Mouse (Mus musculus): Measurements from ENCODE around the gene Grifin. TPM values are rescaled to one million over a fixed set of nuclear protein-coding genes. Genes with fewer than 3 reads are reported as not detected.

Gene Grifin
- total RNA-seq (2017) = not detected in 3 replicates

DNA sequence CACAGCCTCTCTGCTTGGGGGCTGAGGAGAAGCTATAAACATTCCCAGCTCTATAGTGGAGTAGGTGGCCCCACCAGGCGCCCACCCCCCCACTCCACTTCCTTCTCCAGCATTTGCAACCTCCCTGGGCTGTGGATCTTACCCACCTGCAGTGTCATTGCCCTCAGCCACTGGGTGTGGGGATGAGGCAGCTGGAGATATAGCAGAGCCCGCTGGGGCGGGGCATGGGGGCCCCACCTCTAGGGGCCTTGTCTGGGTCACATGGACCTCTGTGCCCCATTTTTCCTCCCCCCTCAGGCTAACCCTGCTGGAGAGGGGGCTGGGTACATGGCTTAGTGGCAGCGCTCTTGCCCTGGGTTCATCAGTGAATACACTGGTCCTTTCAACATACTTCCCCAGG, at the start of gene Grifin:
Grifin (minus strand) TSS at position 176 of the 400 bp plus-strand sequence.
- ATAC-seq (replicated peaks; ENCODE audit: insufficient number of reproducible peaks, low FRiP score, low TSS enrichment, poor library complexity, severe bottlenecking) = no peak

DNA sequence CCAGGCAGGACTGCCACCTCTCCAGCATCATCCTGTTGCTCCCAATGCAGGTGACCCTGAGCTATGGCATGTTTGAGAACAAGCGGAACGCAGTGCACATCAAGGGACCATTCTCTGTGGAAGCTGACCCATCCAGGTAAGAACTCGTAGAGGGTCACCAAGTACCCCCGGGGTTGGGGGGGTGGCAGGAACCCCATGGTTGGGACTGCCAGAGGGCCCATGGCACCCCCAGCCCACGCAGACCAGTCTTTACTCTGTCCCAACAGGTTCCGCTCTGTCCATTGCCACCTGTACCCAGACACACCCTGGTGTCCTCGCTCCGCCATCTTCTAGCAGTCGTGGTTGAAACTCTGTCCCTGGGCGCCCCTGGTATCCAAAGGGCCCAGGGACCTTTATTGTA, 49.3 kb upstream of the Grifin start:
- no peak for ATAC-seq (replicated peaks; ENCODE audit: insufficient number of reproducible peaks, low FRiP score, low TSS enrichment, poor library complexity, severe bottlenecking)

DNA sequence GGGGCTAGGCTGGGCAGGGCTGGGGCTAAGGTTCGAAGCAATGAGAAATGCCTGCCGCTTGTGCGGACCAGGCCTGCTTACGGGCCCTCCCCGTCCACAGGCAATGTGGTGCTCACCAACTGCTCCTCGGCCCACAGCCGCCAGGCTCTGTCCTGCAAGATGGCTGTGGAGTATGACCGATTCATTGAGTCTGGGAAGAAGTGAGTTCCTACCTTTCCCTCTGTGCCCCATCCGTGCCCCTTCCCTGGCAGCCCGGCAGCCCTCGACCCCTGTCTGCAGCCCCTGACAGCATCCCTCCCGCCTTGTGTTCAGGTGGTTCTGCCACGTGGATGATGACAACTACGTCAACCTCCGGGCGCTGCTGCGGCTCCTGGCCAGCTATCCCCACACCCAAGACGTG, 47.3 kb upstream of the Grifin start:
- no peak for ATAC-seq (replicated peaks; ENCODE audit: insufficient number of reproducible peaks, low FRiP score, low TSS enrichment, poor library complexity, severe bottlenecking)

DNA sequence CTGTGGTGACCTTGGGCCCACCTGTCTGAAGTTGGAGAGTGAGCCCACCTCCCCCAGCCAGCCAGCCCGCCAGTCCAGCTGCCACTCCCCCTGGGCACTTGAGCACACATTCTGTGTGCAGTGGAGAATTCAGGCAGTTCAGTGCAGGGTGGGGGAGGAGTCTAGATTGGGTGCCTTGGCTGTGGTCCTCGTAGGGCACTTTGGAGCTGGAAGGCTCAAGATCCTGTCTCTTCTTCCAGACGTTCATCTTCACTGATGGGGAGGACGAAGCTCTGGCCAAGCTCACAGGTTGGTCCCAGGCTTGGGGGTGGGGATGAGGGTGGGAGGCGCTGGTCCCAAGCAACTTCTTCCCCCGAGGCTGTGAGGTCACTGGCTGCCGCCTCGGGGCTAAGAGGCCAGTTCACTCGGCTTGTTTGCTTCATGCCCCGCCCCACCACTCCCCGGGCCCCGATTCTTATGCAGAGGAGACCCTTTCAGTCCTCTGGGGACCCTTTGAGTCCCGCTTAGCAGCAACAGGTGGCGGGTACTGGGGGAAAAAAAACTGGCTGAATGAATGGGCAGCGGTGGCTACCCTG, 46.8 kb upstream of the Grifin start:
- no peak for ATAC-seq (replicated peaks; ENCODE audit: insufficient number of reproducible peaks, low FRiP score, low TSS enrichment, poor library complexity, severe bottlenecking)

DNA sequence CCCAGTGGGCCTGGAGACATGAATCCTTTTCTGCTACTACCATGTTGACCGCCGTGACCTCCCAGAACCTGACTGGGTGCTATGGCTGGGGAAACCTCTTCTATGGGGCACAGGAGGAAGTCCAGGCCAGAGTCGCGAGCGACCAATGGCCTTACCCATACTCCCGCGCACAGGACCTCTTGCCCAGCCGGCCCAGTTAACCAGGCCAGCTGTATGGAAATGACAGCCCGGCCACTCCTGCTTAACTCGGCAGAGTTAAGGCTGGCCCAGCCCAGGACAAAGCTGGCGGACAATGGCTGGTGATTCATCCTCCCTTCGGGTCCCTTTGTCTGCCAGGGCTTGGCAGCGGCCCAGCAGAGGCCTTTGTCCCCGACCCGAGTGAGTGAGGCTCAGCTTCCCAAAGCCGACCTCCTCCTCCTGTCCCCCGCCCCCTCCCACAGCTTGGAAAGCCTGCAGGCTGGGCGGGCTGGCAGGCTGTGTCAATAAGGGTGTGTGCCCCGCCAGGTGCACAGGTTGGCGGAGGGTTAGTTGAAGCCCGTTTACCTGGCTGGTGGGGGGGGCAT, 46.2 kb upstream of the Grifin start:
- ATAC-seq (replicated peaks; ENCODE audit: insufficient number of reproducible peaks, low FRiP score, low TSS enrichment, poor library complexity, severe bottlenecking) = peak; percentile 19

DNA sequence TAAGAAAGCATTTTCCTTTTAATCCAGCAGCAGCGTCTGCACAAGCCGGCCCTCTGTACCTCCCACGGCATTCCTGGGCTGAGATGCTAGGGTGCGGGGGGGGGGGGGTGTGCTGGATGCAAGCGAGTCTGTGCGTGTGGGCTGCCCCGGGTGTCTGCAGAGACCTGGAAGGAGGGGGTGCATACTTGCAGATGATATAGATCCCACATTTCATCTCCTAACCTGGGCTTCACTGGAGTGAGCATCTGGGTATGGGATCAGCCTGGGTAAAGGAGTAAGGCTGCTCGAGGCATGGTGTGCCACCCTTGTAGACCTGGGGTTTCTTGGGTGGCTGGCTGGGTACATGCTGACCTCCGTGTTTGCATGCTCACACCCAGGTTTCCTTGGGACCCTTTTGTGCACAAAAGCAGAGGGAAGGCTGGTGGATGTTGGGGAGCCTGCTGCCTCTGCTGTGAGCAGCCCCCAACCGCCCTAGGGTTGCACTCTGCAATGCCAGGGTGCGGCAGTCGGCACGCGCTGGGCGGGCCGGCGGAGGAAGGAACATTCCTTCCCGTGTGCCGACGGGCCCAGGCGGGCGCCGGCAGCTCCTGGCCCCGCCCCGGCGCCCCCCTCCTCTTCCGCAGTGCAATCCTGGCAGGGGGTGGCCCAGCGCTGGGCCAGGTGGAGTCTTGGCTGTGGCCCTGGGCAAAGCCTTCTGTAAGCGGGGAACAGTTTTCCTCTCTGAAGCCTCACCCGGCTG, 45.6 kb upstream of the Grifin start:
- no peak for ATAC-seq (replicated peaks; ENCODE audit: insufficient number of reproducible peaks, low FRiP score, low TSS enrichment, poor library complexity, severe bottlenecking)

DNA sequence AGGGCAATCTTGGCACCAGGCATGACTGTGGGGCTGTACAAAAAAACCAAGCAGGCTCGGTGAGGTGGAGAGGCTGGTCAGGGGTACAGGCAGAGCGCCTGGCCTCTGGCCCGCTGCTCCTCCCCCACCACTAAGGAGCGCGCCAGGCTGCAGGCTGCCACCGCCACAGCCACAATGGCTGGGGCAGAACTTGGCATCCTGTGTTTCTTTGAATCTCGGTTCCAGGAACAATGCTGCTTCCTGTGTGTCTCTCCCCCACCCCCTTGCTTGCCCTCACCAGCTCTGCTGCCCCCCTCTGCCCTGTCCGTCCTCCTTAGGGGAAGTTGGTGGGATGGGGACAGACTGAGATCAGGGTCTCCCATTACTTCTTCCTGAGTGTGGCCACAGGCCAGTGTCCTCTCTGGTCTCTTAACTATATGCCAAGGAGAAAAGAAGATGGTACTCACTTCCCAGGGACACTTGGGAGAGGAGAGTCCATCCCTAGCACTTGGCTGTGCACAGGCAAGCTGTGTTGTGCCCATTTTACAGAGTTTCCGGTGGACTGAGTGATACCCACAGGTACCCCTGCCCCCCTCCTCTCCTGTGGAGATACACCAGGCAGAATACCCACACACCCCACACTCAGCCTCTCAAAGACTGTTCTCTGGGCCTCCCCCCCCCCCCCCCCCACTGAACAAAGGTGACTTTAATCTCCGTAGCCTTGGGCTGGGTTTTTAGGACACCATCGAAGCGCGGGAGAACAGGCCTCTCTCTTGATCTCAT, 44.8 kb upstream of the Grifin start:
- no peak for ATAC-seq (replicated peaks; ENCODE audit: insufficient number of reproducible peaks, low FRiP score, low TSS enrichment, poor library complexity, severe bottlenecking)

DNA sequence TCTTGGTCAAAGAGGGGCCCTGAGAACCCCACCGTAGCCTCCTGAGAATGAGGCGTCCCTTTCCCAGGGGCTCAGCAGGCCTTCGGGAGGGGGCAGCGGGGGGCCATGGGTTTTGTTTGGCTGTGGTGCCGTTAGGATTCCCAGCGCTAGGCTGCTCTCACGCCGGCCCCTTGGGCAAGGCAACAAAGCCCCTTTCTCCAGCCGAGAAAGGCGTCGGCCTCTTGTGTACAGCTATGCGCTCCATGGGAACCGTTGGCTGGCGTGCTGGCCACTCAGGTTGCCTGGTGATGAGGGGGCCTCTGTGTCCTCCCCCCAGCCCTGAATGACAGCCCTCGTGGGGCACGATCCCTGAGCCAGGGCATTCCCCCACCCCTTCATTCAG, 43.8 kb upstream of the Grifin start:
- no peak for ATAC-seq (replicated peaks; ENCODE audit: insufficient number of reproducible peaks, low FRiP score, low TSS enrichment, poor library complexity, severe bottlenecking)

DNA sequence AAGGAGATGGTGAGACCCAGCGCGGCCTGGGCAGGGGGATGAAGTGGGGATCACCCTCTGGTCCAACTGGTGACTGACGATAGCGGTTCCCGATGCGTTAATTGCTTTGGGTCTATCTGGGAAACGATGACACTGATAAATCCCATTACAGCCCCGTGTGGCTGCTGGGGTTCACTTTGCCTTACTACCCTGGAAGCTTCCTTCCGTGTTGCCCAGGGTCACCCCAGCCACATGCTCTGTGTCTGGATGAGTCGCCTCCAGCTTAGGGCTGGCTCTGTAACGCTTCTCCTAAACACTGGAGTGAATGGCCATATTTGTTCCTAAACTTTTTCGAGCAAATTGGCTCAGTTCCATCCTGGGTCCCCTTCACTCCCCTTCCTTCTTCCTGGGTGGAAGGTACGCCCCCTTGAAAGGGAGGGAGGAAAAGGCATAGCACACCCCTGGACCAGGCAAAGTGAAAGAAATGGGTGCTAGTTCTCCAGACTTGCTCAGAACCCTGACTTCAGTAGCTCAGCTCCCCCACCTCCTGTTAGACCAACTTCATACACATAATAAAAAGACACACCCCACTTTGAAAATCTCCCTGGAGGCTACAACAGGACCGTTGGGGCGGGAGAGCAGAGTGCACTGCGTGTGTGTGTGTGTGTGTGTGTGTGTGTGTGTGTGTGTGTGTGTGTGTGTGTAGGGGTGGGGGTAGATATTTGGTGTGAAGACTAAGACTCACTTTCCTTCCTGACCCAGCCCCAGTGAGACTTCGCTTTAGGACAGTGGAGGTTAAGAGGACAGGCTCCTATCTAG, 43.2 kb upstream of the Grifin start:
- no peak for ATAC-seq (replicated peaks; ENCODE audit: insufficient number of reproducible peaks, low FRiP score, low TSS enrichment, poor library complexity, severe bottlenecking)

DNA sequence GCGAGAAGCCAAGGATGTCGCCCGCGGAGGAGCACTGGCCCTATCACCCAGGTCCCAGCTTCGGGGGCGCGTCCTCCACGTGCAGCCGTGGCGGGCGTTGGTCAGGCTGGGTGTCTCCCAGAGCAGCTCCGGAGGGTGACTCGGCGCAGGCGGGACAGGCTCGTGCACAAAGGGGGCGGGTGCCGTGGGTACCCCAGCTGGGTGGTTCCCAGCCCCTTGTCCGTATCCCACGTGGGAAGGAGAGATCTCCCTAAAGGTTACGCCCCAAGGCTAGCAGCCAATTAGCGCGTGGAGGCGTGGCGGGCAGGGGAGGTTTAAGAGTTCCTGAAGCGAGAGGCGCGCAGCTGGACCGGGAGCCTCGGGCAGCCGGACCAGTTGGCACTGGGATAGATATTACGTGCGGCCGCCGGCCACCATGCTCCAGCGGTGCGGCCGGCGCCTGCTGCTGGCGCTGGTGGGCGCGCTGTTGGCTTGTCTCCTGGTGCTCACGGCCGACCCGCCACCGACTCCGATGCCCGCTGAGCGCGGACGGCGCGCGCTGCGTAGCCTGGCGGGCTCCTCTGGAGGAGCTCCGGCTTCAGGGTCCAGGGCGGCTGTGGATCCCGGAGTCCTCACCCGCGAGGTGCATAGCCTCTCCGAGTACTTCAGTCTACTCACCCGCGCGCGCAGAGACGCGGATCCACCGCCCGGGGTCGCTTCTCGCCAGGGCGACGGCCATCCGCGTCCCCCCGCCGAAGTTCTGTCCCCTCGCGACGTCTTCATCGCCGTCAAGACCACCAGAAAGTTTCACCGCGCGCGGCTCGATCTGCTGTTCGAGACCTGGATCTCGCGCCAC, 42.3 kb upstream of the Grifin start, which contains the start of gene Lfng:
Lfng (plus strand) TSS at position 320 of the 835 bp plus-strand sequence.
- peak; percentile 84 for ATAC-seq (replicated peaks; ENCODE audit: insufficient number of reproducible peaks, low FRiP score, low TSS enrichment, poor library complexity, severe bottlenecking)

DNA sequence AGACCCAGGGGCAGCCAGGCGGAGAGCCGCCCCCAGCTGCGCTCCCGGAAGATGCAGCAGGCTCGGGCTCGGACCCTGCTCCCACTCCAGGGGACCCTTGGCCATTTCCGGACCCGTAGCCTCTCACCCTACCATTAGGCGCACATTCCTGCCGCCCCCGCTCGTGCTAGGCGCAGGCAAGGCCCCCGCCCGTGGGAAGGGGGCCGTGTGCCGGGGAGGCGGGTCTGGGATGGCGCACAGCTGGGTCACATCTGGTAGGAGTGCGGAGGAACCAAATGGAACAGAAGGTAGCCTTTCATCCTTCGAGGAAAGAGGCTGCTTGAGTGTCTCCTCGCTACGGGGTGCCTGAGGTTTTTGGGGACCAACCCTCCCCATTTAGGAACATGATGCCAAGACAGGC, 41.5 kb upstream of the Grifin start:
- ATAC-seq (replicated peaks; ENCODE audit: insufficient number of reproducible peaks, low FRiP score, low TSS enrichment, poor library complexity, severe bottlenecking) = no peak

DNA sequence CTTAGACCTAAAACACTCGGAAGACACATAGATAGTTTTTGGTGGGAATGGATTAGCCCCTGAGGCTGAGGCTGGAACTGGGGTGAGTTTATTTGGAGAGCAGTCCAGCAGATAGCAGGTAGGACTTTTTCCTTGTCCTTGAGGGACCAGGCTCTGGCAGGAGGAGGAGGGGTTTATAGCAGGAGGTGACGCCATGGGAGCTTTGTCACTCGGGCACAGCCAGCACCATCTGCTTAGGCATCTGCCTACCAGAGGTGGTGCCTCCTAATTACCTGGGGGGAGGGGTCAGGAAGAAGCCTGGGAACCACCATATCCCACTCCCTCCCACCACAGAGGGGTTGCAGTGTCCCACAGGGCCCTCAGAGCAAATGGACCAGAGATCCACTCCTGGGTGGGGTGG, 40.4 kb upstream of the Grifin start:
- ATAC-seq (replicated peaks; ENCODE audit: insufficient number of reproducible peaks, low FRiP score, low TSS enrichment, poor library complexity, severe bottlenecking) = no peak

DNA sequence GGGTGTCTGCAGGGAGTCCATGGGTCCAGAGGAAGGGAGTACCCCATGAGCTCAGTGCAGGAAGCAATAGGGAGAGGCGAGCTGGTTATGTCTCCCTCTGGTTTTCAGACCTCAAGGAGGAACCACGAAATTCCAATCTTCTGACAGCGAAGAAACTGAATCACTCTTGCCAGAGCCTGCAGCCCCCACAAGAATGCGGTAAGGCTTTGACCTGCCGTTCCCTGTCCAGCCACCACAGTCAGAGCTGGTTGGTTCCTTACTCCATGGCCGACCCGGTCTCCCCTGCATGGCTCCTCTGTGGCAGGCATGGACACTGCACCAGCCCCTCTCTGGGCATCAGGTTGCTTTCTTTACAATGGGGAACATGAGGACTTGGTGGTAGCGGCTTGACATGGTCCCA, 39.5 kb upstream of the Grifin start:
- no peak for ATAC-seq (replicated peaks; ENCODE audit: insufficient number of reproducible peaks, low FRiP score, low TSS enrichment, poor library complexity, severe bottlenecking)

DNA sequence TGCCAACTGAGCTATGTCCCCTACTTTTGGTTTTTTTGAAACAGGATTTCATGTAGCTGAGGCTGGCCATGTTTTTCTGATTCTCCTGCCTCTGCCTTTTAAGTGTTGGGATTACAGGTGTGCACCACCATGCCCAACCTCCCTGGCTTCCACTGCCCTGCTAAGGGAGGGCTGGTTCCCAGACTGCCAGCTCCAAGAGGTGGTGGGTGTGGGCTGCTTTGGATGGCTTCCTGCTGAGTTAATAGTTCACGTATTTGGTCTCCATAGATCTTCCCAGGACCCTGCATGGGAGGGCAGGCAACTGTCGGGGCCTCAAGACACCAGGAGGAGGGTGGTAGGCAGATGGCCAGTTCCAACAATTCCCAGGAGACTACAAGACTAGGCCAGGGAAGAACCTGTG, 37.7 kb upstream of the Grifin start:
- ATAC-seq (replicated peaks; ENCODE audit: insufficient number of reproducible peaks, low FRiP score, low TSS enrichment, poor library complexity, severe bottlenecking) = no peak

DNA sequence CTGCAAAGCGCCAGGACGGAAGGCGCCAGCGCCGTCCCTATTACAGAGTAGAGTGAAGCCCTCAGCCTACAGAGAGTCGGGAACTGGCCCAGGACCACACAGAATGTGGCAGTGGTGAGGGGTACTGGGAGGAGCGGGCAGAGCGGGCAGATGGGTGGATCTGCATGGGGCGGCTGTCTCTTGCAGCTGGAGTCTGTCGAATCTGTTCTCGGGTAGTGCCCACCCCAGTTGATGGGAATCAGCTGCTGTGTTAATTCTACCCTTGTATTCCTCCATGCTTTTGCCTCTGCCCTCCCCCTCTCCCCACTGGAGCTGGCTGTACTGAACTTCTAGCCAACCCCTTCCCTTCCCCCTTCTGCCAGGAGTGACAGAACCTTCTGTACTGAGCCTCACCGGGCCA, 36.8 kb upstream of the Grifin start:
- no peak for ATAC-seq (replicated peaks; ENCODE audit: insufficient number of reproducible peaks, low FRiP score, low TSS enrichment, poor library complexity, severe bottlenecking)

DNA sequence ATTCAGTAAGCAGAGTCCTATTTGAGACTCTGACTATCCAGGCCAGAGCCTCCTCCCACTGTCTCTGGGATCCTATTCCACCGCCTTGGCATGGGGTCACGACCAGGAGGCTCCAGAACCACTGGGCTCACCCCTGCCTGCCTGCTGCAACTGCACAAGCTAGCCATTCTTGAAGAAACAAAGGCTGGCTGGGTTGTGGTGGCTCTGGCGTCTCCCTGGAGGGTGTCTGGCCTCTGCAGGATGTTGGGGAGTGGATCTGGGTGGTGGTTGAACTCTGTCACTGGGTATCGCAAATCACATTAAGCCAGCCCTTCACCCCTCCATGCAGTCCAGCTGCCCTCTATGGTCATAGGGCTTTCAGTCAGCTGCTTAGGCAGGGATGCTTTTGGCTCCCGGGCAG, 35.1 kb upstream of the Grifin start:
- ATAC-seq (replicated peaks; ENCODE audit: insufficient number of reproducible peaks, low FRiP score, low TSS enrichment, poor library complexity, severe bottlenecking) = no peak

DNA sequence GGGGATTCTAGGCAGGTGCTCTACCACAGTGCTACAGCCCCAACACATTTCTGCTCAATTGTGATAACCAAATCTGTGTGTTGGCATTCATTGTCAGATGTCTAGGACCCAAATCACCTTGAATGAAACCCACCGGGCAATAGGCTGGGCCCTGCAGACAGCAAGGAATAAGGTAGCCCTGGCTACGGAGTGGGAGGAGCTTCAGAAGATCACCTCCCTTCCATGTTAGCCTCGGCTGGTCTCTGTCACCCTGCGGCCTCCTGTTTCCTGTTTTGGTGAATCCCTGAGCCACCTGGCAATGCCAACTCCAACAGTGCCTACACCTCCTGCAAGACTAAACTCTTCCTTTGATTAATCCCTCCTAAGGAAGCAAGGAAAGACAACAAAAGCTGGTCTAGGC, 32.9 kb upstream of the Grifin start:
- ATAC-seq (replicated peaks; ENCODE audit: insufficient number of reproducible peaks, low FRiP score, low TSS enrichment, poor library complexity, severe bottlenecking) = no peak

DNA sequence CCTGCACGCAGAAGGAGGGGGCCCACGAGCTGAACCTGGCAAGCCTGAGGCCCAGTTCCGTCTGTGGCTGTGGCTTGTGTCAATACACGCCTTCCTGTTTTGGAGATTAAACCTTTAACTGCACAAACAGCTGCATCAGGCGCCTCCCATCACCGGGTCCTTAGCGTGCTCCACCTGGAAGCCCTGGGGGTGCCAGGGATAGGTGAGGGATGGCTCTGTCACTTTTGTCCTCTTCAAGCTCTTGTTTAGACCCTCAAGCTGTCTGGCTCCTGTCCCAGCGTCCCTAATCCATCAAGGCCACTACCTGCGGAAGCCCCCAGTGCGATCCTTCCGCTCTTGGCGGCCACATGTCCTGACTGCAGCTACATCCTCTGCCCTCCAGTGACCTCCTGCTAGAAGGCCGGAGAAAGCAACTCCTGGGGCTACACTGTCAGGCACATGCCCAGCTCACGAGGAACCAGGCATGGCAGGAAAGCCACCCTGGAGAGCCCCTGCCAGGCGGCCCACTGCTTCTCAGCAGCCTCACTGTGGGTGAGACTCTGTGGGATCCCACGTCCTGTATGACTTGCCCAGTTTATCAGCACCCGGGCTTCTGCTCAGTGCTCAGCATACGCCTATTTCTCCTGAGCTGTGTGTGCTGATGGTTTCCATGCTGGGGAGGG, 32.2 kb upstream of the Grifin start:
- ATAC-seq (replicated peaks; ENCODE audit: insufficient number of reproducible peaks, low FRiP score, low TSS enrichment, poor library complexity, severe bottlenecking) = peak; percentile 62

All from monocyte, adult 5-6 weeks (primary cell).